Mouse (Mus musculus): Measurements from ENCODE around the gene Efcab5. TPM values are rescaled to one million over a fixed set of nuclear protein-coding genes. Genes with fewer than 3 reads are reported as not detected.

Efcab5 gene
- total RNA-seq, 2 experiments from 2014 or later, result 0.57 to 0.69 TPM

Small RNAs within 50 kb of the gene (microRNA-seq; reads per million reads assigned to microRNA genes)
- gene Mir423, result 1,335 to 2,288 reads per million in 2 experiments

Other genes starting within 250 kb of the Efcab5 start
- 1 to 10 TPM in 1 of 2 experiments, under 1 TPM in 1; 0.60 to 1.3 TPM for gene Slc6a4, start 190.4 kb downstream of the Efcab5 start, total RNA-seq (2021)
- 10 to 100 TPM; 17.3 to 18.4 TPM for gene Nsrp1, start 110.5 kb downstream of the Efcab5 start, total RNA-seq (2021)
- gene Ssh2, start 27.3 kb upstream of the Efcab5 start, total RNA-seq (2021), result 10 to 100 TPM; 97.0 to 97.2 TPM